Mouse (Mus musculus): Measurements from ENCODE around the gene Rps10.

DNA sequence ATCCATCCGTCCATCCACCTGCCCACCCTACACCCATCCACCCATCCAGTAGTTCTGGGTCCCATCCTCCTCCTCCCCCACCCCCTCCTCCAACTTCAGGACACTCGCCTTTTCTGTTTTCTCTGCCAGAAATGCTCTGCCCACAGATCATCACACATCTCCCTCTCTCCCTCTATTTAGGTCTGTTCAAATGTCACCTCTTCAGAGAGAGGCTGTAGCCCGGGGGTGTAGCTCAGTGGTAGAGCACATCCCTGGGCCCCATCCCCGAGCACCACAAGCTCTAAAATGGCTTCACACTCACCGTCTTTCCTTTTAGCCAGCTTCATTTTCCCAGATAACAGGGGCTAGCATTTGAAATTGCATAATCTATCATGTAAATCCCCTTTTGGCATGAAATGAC, 41.3 kb upstream of the Rps10 start:
- TF ChIP-seq EP300 (optimal IDR thresholded peaks at IDR 0.05) (no peak), CTCF (IDR thresholded peaks at IDR 0.05; ENCODE audit: low read depth) (no peak)

Data from stomach, postnatal 0 days (tissue).